29 mouse cellular contexts compared by ENCODE assay signal in the genomic region with DNA sequence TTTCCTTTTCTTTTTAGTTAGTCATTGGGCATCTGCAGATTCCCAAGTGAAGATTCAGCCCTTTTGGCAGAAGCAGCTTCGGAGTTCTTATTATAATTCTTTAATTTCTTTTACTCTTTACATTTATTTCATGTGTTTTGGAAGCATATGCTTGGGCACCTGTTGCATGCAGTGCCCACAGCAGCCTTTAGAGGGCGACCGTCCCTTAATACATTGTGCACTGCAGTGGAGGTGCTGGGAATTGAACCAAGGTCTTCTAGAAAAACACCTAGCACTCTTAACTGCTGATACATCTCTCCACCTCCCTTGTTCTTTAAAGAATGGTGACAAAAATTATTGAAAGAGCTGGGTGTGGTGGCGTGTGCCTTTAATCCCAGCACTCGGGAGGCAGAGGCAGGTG.
DNase-seq lines count a peak whose midpoint lies in the region; ATAC-seq and TF ChIP-seq lines count a peak whose summit lies in the region.
"Had no signal": no experiment of that assay in that cellular context is flagged by ENCODE, and none has a peak within 500 bp of the region (broad histone marks: within the 10 kb centered on the region; RNA-seq: fewer than 3 reads in every experiment).

No protein-coding gene starts in this region.

- H3K27me3 ChIP-seq in Patski: no peaks in the 10 kb centered on the region
- H3K27me3 ChIP-seq: heart, embryonic 12.5 days; hindbrain, embryonic 13.5 days; neural tube, embryonic 15.5 days; stomach, embryonic 15.5 days had no signal

- in situ Hi-C loops in Patski (cut with MboI; ENCODE audit: low pct_unique_long_range_greater_than_20kb): no loop called here

- POLR2A ChIA-PET in Patski (lab: Charles Lee): no interaction called here

- DNase-seq in layer of hippocampus, adult 2 months (ENCODE audit: low spot score in 2 of 2): no peak
- DNase-seq in layer of hippocampus, adult 11-12 months (ENCODE audit: low spot score): no peak
- peak; percentile 7 for DNase-seq in thymus, postnatal 4 days
- no peak for DNase-seq in thymus, postnatal 0 days (ENCODE audit: low spot score)
- no peak for DNase-seq in Patski (ENCODE audit: low read depth, low spot score)
- DNase-seq in ovary, postnatal 14 days (ENCODE audit: low spot score): no peak
- DNase-seq in adrenal gland, postnatal 36 days: no peak
- DNase-seq: adrenal gland, postnatal 14 days; cerebellum, adult 18-20 months; cerebellum, postnatal 10 days; heart, adult 2 months; heart, postnatal 4 days; kidney, adult 8-10 months; kidney, postnatal 4 days; layer of hippocampus, adult 9-11 months; lung, adult 2 months; lung, postnatal 14 days; right cerebral cortex, postnatal 25 days; thymus, adult 18-20 months; thymus, postnatal 36 days had no signal

- ATAC-seq in Patski: no peak
- ATAC-seq in monocyte, adult 5-6 weeks (replicated peaks; ENCODE audit: insufficient number of reproducible peaks, low FRiP score, low TSS enrichment, poor library complexity, severe bottlenecking): no peak
- ATAC-seq: forebrain, embryonic 16.5 days; intestine, embryonic 16.5 days had no signal

- no peak overlapping the region for H3K4me3 ChIP-seq in layer of hippocampus, adult 2 months
- H3K4me3 ChIP-seq: erythroblast, embryonic 14.5 days; heart, adult 2 months; heart, embryonic 12.5 days; hindbrain, embryonic 13.5 days; neural tube, embryonic 15.5 days; stomach, embryonic 15.5 days had no signal

- CTCF ChIA-PET in Patski (lab: Charles Lee): no interaction called here

- H3K27ac ChIP-seq in layer of hippocampus, adult 2 months: no peak overlapping the region
- H3K27ac ChIP-seq: heart, adult 2 months; hindbrain, embryonic 13.5 days; kidney, postnatal 0 days; neural tube, embryonic 15.5 days; stomach, embryonic 15.5 days had no signal

- TF ChIP-seq CTCF in layer of hippocampus, adult 2 months (conservative IDR thresholded peaks at IDR 0.05): peak; percentile 28
- peak; percentile 38 for TF ChIP-seq CTCF in Patski (IDR thresholded peaks at IDR 0.05)
